Mouse (Mus musculus): ENCODE data around the gene Dock9. TPM values are rescaled to one million over a fixed set of nuclear protein-coding genes. Genes with fewer than 3 reads are reported as not detected.
"Not testable (repeated sequence)": the region's sequence is repeated elsewhere in the genome, so short reads cannot be mapped to it uniquely, and the experiment has no call there.

Dock9 gene
- total RNA-seq, 2 experiments from 2014 or later = 21.6 to 27.8 TPM

DNA sequence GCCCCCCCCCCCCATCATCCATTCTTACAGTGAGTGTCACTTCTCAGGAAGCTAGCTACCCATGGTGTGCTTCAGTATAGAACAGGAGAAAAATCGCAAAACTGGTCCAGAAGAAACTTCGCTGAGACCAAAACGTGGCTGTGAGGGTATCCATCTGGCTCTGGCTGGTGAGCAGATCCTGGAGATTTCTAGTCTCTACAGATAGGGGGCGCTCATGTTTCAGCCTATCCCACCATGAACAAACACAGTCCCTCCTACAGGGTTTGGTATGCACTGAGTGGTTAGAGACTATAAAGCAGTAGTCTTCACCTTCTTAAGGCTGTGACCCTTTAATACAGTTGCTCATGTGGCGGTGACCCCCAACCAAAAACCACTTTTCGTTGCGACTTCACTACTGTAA lies 62.0 kb downstream of the Dock9 start:
- no peak for DNase-seq

DNA sequence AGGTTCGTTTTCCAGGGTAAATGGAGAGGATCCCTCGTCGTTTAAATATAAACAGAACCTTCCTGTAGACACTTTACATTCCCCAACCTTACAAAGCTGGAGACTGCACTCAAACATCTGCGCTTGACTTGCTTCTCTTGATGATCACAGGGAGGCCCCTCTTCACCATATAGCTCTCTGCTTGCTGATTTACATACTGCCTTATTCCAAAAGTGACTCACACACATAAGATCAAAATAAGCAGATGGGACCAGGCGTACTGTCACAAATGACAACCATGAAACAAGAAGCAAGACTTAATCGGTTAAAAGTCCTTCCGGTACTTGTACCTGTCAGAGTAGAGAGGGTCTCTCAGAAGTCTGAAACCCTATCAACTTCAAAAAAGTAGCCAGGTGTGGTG lies 63.4 kb downstream of the Dock9 start:
- no peak for DNase-seq

DNA sequence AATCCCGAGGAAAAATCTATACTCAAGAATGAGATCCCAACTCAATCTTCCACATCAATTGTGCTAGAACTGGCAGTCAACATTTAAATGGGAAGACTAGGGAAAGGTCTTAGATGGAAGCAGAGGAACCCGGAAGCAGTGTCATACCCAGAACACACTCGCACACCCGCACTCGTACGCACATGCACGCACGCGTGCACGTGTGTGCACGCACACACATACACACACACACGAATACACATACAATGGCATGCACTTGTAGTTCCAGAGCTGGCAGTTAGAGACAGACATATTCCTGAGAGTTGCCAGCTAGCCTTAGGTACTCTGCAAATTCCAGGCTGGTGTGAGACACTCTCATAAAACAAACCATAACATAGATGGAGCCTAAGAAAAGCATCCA lies 63.9 kb downstream of the Dock9 start:
- DNase-seq = no peak

DNA sequence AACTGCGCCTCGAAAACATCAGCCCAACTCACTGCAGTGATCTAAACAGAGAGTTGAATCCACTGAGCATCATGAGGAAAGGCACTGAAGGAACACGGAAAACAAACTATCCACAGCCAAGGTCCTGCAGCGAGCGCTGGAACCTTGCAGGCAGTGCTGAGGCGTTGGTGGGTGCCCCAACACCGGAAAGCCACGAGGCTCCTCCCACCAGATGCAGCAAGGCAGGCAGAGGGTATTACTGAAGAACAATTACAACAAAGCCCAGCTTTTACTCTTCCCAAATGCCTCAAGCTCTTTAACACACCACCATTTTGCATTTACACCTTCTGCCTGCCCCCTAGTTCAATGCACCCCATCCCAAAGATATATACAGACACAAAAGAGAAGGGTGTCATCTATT lies 65.4 kb downstream of the Dock9 start:
- DNase-seq = no peak

DNA sequence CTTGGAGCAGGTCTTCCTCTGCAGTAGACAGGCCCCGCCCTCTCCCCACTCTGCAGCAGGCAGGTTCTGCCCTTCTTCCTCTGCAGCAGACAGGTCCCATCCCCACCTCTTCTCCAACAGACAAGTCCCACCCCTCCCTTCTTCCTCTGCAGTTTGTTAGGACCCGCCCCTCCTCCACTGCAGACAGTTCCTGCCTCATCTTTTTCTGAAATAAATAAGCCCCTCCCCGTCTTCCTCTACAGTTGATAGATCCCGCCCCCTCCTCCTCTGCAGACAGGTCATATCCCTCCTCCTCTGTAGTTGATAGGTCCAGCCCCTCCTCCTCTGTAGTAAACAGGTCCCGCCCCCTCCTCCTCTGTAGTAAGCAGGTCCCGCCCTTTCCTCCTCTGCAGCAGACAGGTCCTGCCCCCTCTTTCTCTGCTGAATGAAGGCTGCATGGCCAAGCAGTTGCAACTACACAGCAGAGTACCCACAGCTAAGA lies 65.9 kb downstream of the Dock9 start:
- DNase-seq = no peak

DNA sequence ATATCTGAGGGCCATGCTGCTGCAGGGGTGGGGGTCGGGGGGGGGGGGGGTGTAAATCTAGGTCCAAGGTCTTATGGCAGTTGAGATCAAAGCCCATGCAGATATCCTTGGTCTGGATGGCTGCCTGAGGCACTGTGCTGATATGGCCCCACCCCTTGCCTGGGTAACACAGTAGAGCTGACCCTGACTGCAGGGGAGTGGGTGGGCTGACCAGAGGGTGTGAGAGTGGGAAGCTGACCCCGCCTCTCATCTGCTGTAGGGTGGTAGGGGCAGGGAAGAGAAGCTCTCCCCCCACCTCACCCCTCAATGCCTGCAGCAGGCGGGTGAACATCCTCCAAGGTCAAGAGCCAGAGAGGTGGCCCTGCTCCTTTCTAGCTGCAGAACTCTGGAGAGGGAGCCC lies 66.7 kb downstream of the Dock9 start:
- DNase-seq = no peak

DNA sequence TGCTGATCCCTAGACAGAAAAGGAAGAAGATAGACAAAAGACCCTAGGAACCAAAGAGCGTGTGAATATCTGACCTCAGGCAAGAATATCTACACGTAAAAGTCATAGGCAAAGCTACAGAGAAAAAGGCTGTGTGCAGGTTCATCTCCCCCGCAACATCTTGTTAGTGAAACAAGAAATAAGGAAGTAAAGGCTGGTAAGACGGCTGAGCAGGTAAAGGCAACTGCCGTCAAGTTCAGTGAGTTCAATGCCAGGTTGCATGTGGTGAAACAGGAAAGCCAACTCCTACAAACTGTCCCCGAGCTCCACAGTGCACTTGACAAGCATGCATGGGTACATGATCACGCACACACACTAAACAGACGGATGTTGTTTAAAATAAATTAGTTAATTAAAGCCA lies 69.6 kb downstream of the Dock9 start:
- DNase-seq = no peak

DNA sequence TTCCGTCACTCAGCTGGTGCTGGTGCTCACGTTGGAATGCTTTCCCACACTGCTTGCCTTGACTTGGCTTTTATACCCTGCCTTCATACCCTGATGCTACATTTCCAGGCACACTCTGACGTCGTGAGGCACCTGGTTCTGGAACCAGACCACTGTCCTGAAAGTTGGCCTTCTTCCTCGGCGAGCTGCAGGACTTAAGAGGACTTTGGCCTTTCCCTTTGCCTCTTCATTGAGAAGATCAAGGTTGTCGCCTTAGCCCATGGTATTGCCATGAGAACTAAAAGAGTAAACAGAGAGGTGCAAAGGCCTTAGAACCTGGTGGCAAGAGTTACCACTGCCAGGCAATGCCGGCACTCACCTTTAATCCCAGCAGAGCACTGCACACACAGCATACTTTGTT lies 73.1 kb downstream of the Dock9 start:
- DNase-seq = no peak

DNA sequence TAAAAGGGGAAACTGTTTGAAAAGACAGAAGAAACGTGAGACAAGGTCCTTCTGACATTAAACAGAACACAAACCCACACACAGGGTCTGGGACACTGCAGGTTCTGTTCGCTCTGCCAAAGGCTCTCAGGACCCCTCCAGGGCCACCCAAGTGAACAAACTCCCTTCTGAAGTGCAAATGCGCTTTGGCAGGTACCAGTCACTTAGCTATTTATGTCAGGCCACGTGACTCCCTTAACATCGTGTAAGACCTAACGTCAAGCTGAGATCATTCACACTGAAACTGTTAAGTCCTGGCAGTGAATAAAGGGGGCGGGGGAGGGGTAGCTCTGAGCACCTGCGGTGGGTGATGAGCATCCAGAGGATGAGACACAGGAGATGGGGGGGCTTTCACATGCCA lies 74.9 kb downstream of the Dock9 start:
- DNase-seq = no peak

DNA sequence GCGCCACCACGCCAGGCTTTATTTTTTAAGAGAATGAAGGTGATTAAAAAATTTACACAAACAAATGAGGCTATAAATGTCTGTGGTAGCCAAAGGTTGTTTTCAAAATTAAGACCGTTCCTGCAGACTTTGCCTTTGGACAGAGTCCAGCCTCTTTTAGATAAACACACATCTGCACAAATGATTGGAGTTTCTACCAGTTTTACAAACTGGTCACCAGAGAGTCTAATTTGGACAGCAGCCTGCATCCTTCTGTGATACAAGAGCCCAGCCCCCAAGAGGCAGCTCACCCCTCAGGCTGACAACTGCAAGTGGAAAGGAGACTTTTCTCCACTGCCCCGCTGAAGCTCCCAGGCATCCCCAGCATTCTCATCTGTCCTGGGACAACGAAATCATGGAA lies 76.2 kb downstream of the Dock9 start:
- DNase-seq = peak; percentile 70 to 83

DNA sequence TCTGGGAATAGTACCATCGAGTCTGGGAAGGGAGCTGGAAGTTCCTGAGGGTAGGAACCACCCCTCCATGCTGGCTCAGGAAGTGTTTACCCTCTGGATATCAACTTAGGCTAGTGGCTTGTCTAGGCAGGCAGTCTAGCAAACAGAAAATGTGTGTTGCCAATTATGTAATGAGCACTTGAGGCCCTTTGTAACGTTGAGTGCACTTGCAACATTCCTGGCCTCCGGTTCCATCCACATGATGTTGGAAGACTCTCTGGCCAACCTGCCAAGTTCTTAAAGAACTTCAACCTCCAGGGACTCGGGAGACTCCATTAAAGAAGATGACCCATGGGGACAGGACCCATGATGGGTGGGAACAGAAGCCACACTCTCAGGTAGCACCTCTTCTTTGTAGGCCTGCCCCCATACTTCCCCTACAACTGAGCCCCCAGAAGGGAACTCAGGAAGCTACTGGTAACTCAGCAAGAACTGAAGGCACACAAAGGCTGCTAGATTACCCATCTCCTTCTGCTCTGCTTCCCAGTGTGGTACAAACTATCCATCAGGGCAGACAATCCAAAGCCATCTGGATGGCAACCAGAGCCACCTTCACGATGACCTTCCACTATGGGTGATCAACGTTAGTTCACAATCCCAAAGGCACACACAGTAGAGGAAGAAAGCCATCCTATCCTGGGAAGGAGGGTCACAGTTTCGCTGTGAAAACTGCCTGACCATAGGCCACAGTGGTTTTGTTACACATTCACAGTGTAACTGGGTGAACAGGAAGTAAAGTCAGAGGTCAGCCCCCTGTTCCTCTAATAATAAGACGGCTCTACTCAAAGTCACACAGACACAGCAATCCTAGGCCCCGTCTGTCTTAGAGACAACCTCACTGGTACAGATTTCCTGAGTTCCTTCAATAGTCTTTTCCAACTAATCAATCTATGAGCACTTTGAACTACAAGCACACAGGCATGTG lies 77.7 kb downstream of the Dock9 start:
- peak; percentile 71 to 73 for DNase-seq

DNA sequence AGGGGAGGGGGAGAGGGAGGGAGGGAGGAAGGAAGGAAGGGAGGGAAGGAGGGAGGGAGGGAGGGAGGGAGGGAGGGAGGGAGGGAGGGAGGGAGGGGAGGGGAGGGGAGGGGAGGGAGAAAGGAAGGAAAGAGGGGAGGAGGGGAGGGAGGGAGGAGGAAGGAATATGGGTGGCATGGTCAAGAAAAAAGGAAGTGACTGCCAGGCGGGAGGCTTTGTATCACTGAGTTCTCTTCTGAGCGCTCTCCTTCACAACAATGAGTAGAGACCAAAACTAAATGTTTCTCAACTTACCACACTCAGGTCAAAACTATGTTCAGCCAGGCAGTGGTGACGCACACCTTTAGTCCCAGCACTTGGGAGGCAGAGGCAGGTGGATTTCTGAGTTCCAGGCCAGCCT lies 82.8 kb downstream of the Dock9 start:
- DNase-seq = not testable (repeated sequence)

DNA sequence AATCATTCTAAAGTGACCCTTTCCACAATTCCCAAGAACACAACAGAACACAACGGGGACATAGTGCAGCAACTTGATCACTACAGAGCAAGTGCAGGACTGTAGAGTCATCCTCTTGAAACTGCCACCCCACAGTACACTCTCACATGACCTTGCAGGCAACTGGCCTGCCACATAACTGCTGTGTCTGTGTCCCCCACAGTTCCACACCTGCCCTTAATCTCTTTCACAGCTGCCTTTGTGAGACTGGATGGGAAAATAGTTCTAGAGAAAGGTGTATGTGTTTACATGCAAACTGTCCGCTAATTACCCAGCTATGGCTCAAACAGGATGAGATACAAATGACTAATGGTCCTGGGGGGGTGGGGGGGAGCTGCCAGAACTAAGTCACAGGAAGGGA lies 83.4 kb downstream of the Dock9 start:
- no peak for DNase-seq

DNA sequence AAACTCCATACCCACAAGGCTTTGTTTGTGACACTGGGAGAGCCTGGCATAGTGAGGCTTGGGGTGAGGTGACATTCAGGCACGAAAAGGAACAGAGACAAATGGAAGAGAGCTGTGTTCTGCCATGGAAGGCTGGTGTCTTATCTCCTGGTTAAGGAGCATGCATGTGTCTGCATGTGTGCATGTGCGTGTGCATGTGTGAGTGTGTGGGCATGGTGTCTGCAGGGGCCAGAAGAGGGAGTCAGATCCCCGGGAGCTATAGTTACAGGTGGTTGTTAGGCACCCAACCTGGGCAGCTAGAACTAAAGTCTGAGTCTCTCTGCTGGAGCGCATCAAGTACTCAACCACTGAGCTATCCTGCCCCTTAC lies 83.8 kb downstream of the Dock9 start:
- DNase-seq = no peak

DNA sequence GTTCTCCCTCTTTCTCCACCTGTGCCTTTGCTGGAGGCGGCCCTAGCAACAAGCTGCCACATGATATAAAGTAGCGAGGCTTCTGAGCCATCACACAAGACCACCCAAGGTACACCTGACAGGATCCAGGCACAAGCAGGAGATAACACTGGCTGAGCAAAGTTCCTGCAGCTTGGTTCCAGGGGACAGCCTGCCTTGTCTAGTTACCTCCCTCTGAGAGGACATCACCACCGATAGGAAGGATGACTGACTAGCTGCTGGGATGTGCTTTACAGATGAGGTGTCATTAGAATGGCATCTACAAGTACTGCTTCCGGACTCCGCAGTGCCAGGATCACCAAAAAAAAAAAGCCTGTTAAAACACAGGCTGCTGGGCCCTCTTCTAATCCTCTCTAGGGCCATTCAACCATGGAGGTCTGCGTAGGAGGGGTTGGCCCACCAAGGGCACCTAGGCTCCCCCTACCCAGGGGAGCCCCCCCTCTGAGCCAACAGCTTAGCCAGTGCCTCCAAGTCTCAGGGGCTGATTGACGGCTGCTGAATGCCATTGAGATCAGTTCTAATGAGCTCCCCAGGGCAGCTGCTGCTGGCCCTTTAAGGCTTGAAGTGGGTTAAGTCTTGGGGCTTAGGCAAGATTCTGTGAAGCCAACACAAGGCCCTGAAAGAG lies 84.3 kb downstream of the Dock9 start:
- no peak for DNase-seq

DNA sequence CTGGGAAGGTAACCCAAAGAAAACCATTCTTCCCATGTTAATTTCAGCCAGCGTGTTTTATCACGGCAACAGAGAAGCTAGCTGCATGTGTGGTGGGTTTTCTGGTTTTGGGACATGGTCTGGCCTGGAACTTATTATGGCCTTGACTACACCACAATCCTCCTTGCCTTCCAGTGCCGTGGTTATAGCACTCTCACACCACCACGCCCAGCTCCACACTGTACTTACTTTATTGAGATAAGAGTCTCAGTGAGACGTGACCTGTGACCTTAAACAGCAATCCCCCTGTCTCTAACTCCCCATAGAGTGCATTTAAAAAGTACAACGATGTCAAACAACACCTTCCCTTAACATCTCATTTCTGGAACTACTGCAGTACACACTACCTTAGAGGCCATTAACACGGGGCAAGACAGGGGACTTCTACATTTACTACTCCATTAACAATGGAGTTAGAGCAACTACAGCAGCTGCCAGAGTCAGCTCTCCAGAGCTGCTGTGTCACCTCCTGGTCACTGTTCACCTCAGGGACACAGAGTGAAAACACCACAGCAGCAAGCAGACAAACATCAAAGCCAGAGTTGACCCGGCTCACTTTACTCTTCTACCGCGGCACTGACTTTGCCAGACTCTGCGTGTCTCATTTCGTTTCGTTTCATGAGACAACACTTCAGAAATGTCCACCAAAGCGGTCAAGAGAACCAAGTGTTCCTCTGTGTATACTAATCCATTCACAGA lies 86.4 kb downstream of the Dock9 start:
- DNase-seq = no peak

DNA sequence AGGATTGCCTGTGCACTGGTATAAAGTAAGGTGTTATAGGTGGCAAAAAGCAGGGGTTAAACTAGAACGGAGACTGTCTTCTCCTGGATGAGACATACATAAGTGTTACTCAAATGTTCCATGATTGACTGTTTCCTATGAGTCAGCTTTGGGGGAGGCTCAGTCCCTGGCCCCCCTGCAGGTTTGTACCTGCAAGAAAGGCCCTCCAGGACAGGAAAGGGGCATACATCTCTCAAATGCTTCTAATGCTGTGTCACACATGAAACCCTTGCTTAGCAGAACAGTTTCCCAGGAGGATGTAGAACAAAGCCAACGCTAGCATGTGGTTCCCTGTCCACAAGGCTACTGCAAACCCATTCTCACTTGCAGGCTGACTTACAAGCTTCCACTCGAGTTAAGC lies 87.5 kb downstream of the Dock9 start:
- DNase-seq = no peak

DNA sequence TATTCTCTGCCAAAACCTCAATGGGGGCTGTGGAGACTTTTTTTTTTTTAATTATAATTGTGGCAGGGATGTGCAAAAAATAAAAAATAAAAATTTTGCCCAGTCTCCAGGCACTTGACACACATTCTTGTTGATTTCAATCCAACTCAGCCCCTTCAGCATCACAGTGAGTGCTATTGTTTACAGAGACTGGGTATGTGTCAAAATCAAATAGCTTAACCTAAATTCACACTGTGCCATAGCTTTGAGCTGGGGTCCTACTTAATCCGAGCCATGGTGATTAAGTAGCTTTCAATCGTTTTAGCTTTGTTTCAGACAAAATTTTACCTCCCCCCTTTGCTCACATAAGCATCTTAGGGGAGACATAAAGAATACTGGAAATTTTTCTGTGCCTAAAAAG lies 89.4 kb downstream of the Dock9 start:
- DNase-seq = no peak

DNA sequence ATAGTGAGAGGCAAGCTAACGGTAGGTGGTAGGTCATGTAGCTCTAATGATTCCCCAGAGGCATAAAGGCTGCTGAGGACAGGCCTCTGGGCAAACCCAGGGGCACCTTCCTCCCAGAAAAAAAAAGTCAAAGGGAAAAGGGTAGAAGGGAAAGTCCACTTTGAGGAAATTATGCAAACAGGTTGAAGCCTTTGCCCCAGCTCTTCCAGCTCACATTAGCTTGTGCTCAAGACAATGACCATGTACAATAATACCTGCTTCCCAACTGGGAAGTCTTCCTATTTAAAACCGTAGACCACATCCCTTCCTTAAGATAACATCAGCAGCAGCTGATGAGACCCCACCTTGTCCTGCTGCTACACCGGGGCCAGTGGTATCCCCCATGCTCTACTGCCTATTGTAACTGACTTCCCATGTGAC lies 91.1 kb downstream of the Dock9 start:
- peak in 1 of 2 experiments; percentile 70 for DNase-seq

DNA sequence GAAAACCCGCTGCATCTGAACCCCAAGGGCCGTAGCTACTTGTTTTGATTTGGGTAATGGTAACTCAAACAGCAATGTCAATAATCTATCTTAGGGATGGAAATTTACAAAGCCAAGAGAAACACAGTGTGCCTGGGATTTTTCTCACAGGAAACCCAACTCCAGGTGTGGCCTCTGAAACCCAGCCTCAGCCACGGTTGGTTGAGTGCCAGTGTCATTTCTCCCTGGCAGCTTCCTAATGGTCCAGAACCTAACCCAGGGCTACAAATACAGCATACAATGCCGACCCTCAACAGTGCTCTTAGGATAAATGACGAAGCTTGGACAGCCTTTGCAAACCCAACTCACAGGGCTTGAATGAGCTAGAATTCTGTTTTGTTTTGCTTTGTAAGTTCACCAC lies 92.0 kb downstream of the Dock9 start:
- DNase-seq = peak in 1 of 2 experiments; percentile 62

DNA sequence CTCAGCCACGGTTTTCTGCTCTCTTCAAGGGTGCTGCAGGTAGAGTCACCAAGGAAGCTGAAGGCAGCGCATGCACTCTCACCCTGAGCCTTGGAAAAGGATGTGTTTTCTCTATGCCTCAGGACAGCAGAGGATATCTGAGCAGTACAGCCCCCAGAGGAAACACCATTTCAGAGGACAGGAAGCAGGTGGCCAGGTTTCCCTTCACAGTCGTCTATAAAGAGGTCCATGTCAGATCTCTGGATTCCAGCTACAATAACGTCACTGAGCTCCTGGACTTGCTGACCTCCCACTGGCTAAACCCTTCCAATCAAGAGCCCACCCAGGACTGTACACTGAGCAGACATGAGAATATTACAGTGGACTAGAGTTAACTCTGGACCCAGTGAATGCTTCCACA lies 95.1 kb downstream of the Dock9 start:
- DNase-seq = peak in 1 of 2 experiments; percentile 63

DNA sequence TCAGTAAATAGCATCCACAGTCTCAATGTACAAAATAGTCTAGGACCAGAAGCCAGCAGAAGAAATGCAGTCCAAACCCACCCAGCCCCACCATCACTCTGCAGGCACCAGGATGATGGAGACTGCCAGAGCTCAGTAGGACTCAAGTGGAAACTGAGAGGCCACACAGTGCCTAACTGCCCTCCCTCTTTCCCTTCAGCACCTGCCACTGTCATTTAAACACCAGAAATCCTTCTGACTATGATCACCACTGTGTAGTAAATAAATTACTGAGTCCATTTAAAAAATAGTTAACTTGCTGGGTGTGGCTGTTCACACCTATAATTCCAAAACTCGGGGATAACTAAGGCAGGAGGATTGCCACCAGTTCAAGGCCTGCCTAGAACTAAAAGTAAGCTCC lies 97.6 kb downstream of the Dock9 start:
- DNase-seq = no peak

DNA sequence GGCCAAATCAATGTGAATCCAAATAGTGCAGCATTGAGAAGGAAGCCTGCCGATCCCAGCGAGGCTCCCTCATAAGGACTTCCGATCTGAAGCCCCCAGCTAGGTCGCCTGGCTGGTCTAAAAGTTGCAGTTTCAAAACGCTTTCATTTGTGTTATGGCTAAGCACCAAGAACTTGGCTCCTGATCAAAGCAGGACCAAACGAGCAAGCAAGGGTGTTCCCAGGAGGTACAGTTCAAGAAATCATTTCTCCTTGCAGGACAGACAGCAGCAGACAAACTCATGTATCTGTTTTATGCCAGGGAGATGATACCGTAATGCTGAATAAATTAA lies 99.1 kb downstream of the Dock9 start:
- DNase-seq = no peak
